Mouse (Mus musculus) large intestine, adult 2 months (tissue): ENCODE measurements around the gene Fhad1. TPM values are rescaled to one million over a fixed set of nuclear protein-coding genes. Genes with fewer than 3 reads are reported as not detected.
"Not testable (repeated sequence)": the region's sequence is repeated elsewhere in the genome, so short reads cannot be mapped to it uniquely, and the experiment has no call there.

ENCODE experiments used
- DNase-seq: peaks from one replicate; pipeline ENCODE4 v3.0.0-alpha.2; 2012; ENCODE audit warnings: low read depth, low spot score
- WGBS: fragments of 180-500 bp; shearing (Covaris S2); methylation state at CpG from one replicate; pipeline ENCODE4 v1.1.7; 2018; 5-methylcytosine and 5-hydroxymethylcytosine counted together
- polyA plus RNA-seq: library from polyadenylated mRNA; depleted of rRNA; stranded (reverse); fragments of >200 nt; gene quantifications from 2 replicates; pipeline ENCODE4 v1.2.3, GENCODE M21; 2012

The Fhad1 gene
- polyA plus RNA-seq, 1 experiment: 0.38 TPM

DNA sequence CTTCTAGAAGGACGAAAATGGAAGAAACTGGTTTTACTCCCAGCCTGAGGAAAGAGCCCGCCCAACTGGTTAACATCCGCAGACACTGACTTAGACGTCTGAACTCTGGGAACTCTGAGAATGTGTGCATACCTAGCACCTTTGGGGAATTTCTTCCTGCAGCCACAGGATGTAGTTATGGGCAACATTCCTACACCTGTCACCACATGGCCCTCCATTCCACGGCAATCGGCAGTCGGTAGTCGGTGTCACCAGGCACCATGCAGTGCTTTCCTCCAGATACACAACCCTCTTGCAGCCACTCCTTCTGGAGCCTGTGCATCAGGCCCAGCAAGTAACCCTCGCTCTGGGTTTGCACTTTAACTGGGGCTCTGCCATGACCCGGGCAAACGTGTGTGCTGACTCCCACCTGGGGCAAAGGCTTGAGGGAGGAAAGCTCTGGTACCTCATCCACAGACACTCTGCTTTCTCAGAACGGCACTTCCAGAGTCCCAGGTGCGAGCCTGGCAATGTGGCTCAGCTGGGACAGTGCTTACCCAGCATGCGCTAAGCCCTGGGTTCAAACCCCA lies 30.8 kb upstream of the Fhad1 start:
- no peak for DNase-seq
- WGBS: 84% methylated on average over 14 of the region's 14 CpGs

DNA sequence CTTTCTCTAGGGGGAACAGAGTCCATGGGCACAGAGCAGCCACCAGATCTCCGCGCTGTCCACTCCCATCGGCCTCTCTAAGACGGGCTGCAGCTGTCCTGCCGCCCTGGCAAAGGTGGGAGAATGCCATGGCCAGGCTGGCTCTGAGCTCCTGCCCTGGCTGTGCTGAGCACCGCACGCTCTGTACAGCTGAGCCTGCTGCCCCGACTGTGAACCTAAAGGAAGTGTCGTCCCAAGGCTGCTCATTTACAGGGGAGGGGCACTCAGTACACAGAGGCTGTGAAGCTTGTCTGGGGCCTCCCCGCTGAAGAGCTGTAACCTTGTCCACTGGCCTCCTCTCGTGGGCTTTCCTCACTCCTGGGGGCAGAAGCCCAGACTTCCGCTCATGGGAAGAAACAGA lies 29.6 kb upstream of the Fhad1 start:
- WGBS: 41% methylated on average over 12 of the region's 12 CpGs
- no peak for DNase-seq

DNA sequence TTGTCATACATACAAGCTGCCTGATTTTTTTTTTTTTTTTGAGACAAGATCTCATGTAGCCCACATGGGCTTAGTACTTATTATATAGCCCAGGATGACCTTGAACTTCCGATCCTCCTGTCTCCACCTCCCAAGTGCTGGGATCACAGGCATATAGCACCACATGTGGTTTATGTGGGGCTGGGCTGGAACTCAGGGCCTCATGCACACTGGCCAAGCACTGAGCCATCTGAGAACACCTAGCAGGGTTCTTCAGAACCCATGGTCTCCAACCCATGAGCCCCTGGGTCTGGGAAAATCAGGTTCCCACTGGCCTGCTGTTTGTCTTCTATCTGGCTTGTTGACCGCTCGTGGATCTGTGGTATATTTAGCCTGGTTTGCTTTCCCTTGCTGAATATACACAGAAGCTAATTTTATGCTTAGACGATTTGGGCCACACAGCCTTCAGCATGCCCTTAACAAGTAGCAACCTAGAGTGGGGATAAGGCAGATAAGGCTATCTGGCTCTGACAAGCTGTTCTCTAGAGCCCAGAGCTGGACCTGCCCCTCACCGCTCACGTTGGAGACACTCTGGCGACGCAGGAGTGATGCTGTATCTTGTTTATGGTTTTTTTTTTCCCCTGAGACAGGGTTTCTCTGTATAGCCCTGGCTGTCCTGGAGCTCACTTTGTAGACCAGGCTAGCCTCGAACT lies 24.9 kb upstream of the Fhad1 start:
- WGBS: 88% methylated on average over 9 of the region's 9 CpGs
- DNase-seq: no peak

DNA sequence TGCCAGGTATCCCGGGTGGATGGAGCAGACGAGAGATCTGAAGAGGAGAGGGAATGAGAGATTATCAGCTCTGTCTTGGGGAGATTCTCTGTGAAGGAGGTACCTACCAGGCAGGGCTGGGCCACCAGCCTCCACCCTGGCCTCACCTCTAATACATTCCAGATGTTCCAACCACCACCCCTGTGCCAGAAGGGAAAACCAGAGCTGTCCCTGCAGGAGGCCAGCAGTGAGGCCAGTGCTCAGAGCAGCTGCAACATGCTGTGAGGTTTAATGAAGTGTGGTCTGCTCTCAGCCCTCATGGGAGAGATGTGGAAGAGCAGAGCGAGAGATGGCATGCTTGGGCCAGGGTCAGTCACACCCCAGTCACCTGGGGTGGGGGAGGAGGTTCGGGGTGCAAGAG lies 23.0 kb upstream of the Fhad1 start:
- no peak for DNase-seq
- WGBS: 85% methylated on average over 4 of the region's 4 CpGs

DNA sequence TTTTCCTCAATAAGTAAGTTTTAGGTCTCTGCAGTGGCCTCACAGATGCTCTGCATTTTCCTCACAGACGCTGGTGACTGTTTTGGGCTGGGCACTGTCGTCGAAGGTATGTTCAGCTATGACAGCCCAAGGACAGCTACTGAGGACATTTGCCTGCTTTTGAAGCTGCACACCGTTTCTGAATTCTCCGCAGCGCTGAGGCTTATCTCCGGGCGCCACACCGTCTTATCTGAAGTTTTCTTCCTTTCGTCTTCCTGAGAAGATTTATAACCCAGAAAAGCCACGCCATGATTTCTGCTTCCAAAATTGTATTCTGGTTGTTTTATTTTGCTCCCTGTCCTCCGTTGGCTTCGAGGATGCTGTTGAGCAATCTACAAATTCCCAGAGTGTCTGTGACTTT lies 13.7 kb upstream of the Fhad1 start:
- WGBS: 38% methylated on average over 13 of the region's 13 CpGs

DNA sequence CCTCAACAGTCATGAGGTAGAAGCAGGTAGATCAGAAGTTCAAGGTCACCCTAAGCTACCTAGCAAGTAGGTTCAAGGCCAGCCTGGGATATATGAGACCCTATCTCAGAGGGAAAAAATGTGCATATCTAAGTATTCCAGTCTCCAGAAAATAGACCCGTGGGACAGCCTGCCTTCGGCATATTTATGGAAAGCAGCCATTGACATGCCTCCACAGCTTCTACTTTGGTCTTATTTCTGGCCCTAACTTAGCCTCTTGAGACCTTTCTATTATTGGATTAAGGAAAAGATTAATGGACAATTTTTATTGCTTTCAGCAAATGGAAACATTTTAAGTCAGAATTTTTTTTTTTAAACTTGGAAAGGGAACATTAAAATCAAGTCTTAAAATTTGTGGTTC lies 12.1 kb upstream of the Fhad1 start:
- no peak for DNase-seq
- 74% methylated on average over 2 of the region's 2 CpGs for WGBS

More for the DNA sequence above, 13.7 kb upstream of the Fhad1 start:
- no peak for DNase-seq

DNA sequence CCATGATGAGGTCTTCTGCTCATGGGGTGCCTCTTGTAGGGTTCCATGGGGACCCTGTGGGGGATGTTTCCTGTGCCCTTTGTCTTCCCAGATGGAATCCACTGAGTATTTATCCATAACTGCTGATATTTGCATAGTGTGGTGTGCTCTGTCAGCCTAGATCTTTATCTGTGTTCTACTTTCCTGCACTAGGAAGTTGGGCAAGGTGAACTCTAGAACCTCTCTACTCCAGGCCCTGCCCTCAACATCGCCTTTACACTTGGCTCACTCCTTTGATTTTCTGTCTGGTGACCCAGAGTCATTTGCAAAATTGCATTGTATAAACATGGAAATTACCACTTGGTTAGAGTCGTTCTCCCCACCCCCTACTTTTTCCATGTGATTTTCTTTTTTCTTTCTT lies 9.7 kb upstream of the Fhad1 start:
- 61% methylated on average over 2 of the region's 2 CpGs for WGBS

DNA sequence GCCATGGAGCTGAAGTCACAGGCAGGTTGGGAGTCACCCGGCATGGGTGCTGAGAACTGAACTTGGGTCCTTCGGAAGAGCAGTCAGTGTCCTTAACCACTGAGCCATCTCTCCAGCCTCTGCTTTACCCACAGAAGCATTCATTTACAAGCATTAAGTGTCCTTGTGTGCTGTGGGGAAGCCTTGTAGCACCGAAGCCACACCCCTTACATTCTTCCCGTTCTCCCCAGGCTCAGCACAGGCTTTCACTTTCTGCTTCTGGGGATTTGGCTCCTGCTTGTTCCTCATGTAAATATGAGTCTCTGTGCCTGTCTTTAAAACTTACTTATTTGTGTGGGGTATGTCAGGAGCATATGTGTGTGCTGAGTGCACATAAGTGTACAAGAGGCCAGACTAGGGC lies 8.3 kb upstream of the Fhad1 start:
- WGBS: 45% methylated on average over 4 of the region's 4 CpGs
- DNase-seq: no peak

More for the DNA sequence above, 9.7 kb upstream of the Fhad1 start:
- DNase-seq: no peak

DNA sequence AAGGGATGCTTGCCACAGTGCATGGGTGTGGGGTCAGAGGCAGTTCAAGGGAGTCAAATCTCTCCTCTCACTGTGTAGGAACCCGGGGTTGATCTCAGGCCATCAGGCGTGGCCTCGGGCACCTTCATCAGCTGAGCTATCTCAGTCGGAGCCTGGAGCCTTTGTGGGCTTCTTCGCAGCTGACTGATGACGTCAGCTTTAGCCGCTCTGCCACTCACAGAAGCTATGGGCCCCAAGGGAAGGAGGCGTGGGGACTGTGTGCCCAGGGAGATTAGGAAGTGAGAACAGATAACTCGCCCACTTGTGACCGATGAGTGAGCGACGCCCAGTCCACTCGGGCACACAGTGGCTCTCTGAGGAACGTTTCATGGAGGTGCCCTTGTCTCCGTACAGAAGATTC lies 2.8 kb upstream of the Fhad1 start:
- DNase-seq: no peak

DNA sequence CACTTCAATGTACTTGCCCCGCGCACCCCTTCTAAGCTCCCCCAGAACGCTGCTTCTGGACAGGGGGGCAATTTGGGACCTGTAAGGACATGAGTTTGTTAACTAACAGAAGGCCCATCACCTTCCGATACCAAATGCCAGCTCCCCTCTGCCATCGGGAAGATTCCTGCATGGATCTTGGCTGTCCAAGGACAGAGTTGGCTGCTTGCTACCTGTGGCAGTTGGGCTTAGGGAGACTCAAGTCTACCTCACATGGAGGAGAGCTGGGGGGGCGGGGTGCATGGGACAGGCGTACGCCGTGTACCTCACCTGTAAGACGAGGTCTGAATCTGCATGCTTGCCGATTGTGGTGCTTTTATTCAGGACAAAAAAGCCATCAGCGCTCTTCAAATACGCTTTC lies 3.6 kb downstream of the Fhad1 start:
- DNase-seq: no peak
- WGBS: 96% methylated on average over 13 of the region's 13 CpGs

More for the DNA sequence above, 2.8 kb upstream of the Fhad1 start:
- 27% methylated on average over 15 of the region's 15 CpGs for WGBS

DNA sequence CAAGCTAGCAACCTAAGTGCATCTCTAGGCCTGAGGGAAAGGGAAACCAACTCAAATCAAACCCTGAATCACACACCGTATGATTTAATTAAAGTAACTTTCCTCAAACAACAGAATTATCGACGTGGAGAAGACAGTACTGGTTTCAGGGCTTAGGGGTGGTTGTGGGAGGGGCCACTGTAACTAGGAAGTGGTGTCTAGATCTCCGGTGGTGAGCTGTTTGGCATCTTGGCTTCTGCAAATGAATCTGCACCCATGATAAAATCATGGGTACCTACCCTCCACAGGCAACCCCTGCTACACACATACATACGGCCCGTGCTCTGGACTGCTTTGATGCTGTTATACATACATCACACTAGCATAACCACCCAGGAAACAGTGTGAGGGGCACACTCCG lies 4.4 kb downstream of the Fhad1 start:
- 71% methylated on average over 7 of the region's 7 CpGs for WGBS
- DNase-seq: no peak

DNA sequence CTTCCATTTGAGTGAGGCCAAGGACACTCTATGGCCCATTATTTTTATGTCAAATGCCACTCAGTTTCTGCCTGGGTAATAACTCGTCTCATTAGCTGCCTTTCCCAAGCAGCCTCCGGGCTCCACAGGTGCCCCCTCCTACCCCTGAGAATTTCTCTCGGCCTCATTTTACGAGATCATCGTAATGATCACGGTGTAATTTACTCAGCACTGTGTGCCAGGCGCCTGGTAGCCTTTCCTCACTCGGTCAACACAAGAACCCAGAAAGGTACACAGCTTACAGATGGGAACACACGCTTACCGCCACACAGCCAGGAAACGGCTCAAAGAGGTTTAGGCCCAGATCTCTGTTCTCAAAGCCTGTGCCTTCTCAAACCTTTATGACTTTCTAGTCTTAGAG lies 6.7 kb downstream of the Fhad1 start:
- 19% methylated on average over 11 of the region's 11 CpGs for WGBS
- no peak for DNase-seq

DNA sequence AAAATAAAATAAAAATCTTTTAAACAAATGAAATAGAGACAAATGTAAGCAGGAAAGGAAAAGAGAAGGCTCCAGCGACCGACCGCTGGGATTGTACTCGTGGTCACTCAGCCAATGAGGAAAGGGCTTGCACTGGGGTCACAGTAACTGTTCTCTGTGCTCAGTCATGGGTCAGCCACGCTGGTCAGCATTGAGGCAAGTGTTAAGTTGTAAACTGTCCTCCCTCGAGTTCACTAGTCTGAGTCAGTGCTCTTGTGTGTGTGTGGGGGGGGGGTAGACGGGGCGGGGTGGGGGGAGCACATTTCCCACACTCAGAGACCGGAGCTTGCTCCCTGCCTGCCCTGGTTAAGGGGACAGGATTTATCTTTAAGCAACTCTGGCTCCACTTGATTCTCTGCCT lies 14.3 kb downstream of the Fhad1 start:
- 42% methylated on average over 9 of the region's 9 CpGs for WGBS

DNA sequence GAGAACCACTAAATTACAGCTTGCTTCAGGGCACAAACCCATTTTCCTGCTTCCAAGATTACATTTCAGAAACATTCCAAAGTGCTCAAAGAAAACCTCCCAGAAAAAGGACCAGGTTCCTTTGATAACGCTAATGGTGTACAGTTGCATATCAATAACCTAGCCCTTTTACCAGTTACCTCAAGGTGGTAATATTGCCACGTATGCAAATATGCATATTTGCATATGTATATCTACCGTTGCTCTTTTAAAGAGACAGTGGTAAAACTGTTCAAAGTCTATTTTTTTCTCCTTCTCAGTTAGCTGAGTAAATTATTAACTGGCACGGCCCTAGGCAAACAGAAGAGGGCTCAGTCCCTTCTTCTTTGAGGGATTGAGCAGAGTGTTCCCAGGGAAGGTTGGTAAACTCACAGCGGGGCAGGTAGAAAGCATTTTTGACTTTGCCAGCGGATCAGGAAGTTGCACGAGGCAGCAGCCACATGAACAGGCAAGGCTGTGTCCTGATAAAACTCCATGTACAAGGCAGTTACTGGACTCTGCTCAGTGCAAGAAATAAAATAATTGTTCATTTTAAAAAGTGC lies 15.3 kb downstream of the Fhad1 start:
- DNase-seq: no peak
- WGBS: 23% methylated on average over 7 of the region's 7 CpGs

More for the DNA sequence above, 14.3 kb downstream of the Fhad1 start:
- no peak for DNase-seq

DNA sequence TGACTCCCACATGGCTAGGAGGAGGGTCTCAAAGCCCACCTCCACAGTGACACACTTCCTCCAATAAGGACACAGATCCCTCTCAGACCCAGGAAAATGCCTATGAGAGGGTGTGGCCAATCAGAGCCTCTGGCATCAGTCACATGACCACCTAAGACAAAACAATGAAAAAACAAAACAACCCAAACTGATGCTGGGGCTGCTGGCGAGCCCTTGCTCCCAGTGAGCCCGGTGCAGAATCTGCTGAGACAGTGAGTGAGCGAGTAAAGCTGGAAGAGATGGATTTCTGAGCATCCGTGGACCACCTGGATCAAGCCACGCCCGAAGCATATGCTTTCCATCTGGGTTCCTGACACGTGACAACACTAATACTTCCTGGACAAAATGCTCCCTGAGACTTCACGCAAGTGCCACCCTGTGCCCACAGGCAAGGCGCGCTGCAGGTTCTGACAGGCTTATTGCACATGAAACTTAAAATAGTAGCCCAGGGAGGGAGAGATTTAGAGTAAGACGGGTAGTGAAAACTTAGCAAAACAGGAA lies 16.5 kb downstream of the Fhad1 start:
- DNase-seq: no peak
- 10% methylated on average over 11 of the region's 11 CpGs for WGBS

DNA sequence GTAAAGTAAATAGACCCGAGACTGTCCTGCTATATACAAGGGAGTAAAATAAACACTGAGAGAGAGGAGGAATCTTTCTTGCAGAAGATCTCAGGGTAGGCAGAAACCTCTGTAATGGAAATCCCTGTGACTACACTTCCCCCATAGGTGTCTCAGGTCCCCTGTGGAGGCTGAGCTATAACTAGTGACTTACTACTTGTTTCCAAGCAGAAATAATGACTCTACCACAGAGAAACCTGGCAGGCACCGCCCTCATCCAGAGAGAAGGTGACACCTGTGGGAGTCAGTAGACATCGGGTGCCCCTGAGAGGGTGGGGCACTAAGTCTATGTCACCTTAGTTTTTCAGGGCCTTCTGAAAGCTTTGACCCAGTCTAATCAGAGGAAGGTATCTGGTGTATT lies 18.0 kb downstream of the Fhad1 start:
- WGBS: 23% methylated on average over 3 of the region's 3 CpGs
- no peak for DNase-seq

DNA sequence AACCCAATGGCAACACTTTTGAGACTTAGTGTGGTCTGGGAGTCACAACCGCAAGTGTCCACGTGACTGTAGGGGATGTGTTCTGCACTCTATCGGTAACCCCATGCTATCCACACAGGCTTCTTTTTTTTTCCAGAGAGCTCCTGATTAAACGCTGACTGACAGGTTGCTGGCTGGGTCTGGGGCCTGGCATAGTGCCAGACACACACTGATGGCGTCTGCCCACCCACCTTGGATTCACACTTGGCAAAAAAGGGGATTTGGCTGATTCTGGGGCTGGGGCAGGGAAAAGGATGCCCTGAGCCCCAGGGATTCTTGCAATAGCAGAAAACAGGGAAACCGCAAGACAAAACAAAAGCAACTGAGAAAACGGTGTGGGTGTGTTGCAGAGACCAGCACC lies 18.8 kb downstream of the Fhad1 start:
- DNase-seq: no peak
- 70% methylated on average over 7 of the region's 7 CpGs for WGBS

DNA sequence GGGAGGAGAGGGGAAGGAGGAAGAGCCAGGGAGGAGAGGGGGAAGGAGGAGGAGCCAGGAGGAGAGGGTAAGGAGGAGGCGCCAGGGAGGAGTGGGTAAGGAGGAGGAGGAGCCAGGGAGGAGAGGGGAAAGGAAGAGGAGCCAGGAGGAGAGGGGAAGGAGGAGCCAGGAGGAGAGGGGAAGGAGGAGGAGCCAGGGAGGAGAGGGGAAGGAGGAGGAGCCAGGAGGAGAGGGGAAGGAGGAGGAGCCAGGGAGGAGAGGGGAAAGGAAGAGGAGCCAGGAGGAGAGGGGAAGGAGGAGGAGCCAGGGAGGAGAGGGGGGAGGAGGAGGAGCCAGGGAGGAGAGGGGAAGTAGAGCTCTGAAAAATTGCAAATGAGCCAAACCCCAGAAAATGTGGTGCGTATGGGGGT lies 20.8 kb downstream of the Fhad1 start:
- WGBS: 33% methylated on average over 2 of the region's 2 CpGs
- not testable (repeated sequence) for DNase-seq

DNA sequence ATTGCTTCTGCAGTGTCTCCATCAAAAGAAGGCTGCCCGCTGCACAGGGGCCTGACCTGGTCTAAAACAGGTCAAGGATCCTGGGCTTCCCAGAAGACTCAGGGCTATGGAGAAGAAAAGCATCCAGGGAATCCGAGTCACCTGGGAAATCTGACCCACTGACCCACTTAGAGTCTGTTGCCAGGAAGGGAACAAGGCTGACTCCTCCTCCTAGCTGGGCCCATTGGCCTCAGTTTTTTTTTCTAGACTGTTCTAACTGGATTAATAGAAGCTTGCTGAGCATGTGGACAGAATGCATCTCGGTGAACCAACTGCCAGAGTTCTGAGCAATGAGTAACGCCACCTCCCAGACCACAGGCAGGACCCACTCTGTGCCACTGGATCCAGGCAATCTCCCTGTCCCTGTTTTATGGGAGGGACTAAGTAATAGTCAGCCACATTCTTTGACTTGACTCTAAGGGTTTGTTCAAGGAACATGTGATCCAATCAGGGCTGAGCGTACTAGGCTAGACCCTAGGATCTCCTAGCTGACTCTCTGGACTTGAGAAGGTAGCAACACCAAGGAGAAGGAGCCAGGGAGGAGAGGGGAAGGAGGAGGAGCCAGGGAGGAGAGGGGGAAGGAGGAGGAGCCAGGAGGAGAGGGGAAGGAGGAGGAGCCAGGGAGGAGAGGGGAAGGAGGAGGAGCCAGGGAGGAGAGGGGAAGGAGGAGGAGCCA lies 21.4 kb downstream of the Fhad1 start:
- WGBS: 53% methylated on average over 5 of the region's 5 CpGs
- DNase-seq: no peak

DNA sequence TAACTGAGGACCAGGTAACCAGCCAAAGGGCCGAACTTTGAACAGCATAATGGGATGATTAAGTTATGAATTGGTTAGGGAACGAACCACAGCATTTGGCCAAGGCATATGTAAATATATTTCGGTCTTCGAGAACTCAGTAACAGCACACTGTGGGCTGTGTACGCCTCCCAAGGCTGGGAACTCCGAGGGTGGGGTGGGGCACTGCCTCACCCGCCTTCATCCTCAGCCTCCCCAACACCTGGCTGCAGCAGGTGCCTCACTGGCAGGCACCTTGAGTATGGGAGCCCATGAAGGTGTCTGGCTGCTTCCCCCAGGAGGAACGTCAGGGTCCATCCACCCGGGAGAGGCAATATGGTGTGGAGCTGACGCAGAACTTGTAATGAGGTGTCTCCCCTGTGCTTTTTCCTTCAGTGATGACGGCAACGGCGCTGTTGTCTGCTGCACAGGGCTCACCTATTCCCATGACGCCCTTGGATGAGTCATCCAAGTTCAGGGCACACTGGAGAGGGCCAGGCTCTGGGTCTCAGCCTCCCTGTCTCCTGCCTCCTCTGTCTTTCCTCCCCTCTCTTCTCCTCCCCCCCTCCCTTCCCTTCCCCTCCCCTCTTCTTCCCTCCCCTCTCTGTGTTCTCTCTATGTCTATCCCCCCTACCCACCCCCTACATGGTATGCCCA lies 22.2 kb downstream of the Fhad1 start:
- 26% methylated on average over 14 of the region's 14 CpGs for WGBS
- no peak for DNase-seq
